Mouse (Mus musculus): ENCODE measurements around the gene Ctcf. TPM values are rescaled to one million over a fixed set of nuclear protein-coding genes. Genes with fewer than 3 reads are reported as not detected.

Ctcf gene
- polyA plus RNA-seq, 1 experiment: 12.2 TPM

Other genes starting within 250 kb of the Ctcf start
- gene Kctd19, start 223.1 kb upstream of the Ctcf start, polyA plus RNA-seq (2012; rRNA removed): 0.23 and 0.89 TPM in 2 replicates
- 1.8 and 2.3 TPM in 2 replicates for gene Lrrc36, start 223.0 kb upstream of the Ctcf start, polyA plus RNA-seq (2012; rRNA removed)
- 63.4 and 71.3 TPM in 2 replicates for gene Tppp3, start 165.0 kb upstream of the Ctcf start, polyA plus RNA-seq (2012; rRNA removed)
- gene Zdhhc1, start 139.7 kb upstream of the Ctcf start, polyA plus RNA-seq (2012; rRNA removed): 37.2 and 43.5 TPM in 2 replicates
- 1.4 and 1.8 TPM in 2 replicates for gene Hsd11b2, start 117.8 kb upstream of the Ctcf start, polyA plus RNA-seq (2012; rRNA removed)
- 163 and 172 TPM in 2 replicates for gene Atp6v0d1, start 70.5 kb upstream of the Ctcf start, polyA plus RNA-seq (2012; rRNA removed)
- gene Ripor1, start 31.3 kb upstream of the Ctcf start, polyA plus RNA-seq (2012; rRNA removed): 17.2 and 22.1 TPM in 2 replicates
- 0.45 TPM in 1 of 2 replicates, not detected in the other for gene Agrp, start 825 bp downstream of the Ctcf start, polyA plus RNA-seq (2012; rRNA removed)
- 0.60 and 0.81 TPM in 2 replicates for gene Carmil2, start 49.7 kb downstream of the Ctcf start, polyA plus RNA-seq (2012; rRNA removed)
- gene Acd, start 64.5 kb downstream of the Ctcf start, polyA plus RNA-seq (2012; rRNA removed): 31.7 and 35.4 TPM in 2 replicates
- gene Pard6a, start 64.6 kb downstream of the Ctcf start, polyA plus RNA-seq (2012; rRNA removed): 23.5 and 24.1 TPM in 2 replicates
- gene 4933405L10Rik, start 71.1 kb downstream of the Ctcf start, polyA plus RNA-seq (2012; rRNA removed): 0.15 TPM in 1 of 2 replicates, not detected in the other
- 5.8 and 8.4 TPM in 2 replicates for gene Enkd1, start 71.6 kb downstream of the Ctcf start, polyA plus RNA-seq (2012; rRNA removed)
- 5.3 and 6.7 TPM in 2 replicates for gene Gfod2, start 122.1 kb downstream of the Ctcf start, polyA plus RNA-seq (2012; rRNA removed)
- 20.0 and 20.4 TPM in 2 replicates for gene Ranbp10, start 190.8 kb downstream of the Ctcf start, polyA plus RNA-seq (2012; rRNA removed)
- 1.1 and 1.2 TPM in 2 replicates for gene Tsnaxip1, start 191.2 kb downstream of the Ctcf start, polyA plus RNA-seq (2012; rRNA removed)
- 18.9 and 23.0 TPM in 2 replicates for gene Cenpt, start 216.7 kb downstream of the Ctcf start, polyA plus RNA-seq (2012; rRNA removed)
- 44.3 and 46.8 TPM in 2 replicates for gene Thap11, start 218.6 kb downstream of the Ctcf start, polyA plus RNA-seq (2012; rRNA removed)
- gene Nutf2, start 224.0 kb downstream of the Ctcf start, polyA plus RNA-seq (2012; rRNA removed): 23.5 and 25.7 TPM in 2 replicates
- gene Edc4, start 244.3 kb downstream of the Ctcf start, polyA plus RNA-seq (2012; rRNA removed): 54.3 and 63.5 TPM in 2 replicates